21 mouse cellular contexts compared by ENCODE assay signal in the genomic region with DNA sequence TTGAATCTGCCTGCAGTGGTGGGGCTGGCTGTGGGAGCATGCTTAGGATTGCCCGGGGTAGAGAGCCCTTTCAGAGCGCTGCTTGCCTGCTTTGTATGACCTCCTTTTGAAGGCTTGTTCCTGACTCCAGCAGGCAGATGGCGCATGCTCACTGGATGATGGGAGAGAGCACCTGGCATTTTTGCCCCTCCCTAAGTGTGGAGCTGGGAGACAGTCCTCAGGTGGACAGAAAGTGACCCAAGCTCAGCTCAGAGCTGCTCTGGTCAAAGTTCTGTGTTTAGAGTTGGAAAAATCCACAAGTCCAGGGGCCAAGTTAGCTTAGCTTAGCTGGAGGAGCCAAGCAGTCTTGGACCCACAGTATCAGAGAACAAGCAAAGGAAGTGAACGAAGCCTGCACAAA.
DNase-seq lines count a peak whose midpoint lies in the region; ATAC-seq and TF ChIP-seq lines count a peak whose summit lies in the region.
"Had no signal": no experiment of that assay in that cellular context is flagged by ENCODE, and none has a peak within 500 bp of the region (broad histone marks: within the 10 kb centered on the region; RNA-seq: fewer than 3 reads in every experiment).

No protein-coding gene starts in this region.

- in situ Hi-C loops in CH12.LX (cut with MboI; ENCODE audit: low pct_ligation_motif_present, low pct_unique_long_range_greater_than_20kb, low sequenced_read_pairs): loop anchor here (5.0 kb wide), 1 partner anchor 76 kb away; no protein-coding TSS in a partner anchor

- H3K9ac ChIP-seq in hindbrain, embryonic 14.5 days: no peak overlapping the region
- H3K9ac ChIP-seq in hindbrain, embryonic 13.5 days: no peak overlapping the region
- no peak overlapping the region for H3K9ac ChIP-seq in CH12.LX (ENCODE audit: insufficient read depth, low read depth)
- no peak overlapping the region for H3K9ac ChIP-seq in heart, embryonic 16.5 days (ENCODE audit: low read length)
- no peak overlapping the region for H3K9ac ChIP-seq in intestine, embryonic 16.5 days (ENCODE audit: low read depth, low read length)
- H3K9ac ChIP-seq: forebrain, embryonic 12.5 days; limb, embryonic 15.5 days; lung, embryonic 14.5 days had no signal

- peaks cover 7% of the 10 kb centered on the region; the same call in 1 of the 2 replicates for H3K9me3 ChIP-seq in hindbrain, embryonic 14.5 days (ENCODE audit: control insufficient read depth, low read length)
- H3K9me3 ChIP-seq in hindbrain, embryonic 13.5 days: no peaks in the 10 kb centered on the region
- peaks cover 8% of the 10 kb centered on the region for H3K9me3 ChIP-seq in CH12.LX (replicated peaks; ENCODE audit: low read length)
- H3K9me3 ChIP-seq in heart, embryonic 16.5 days (replicated peaks; ENCODE audit: control insufficient read depth, low read length): peaks cover 7% of the 10 kb centered on the region
- H3K9me3 ChIP-seq in intestine, embryonic 16.5 days (ENCODE audit: control insufficient read depth, low read length): peaks cover 7% of the 10 kb centered on the region; the same call in 1 of the 2 replicates
- H3K9me3 ChIP-seq: limb, embryonic 15.5 days had no signal

- H3K36me3 ChIP-seq in hindbrain, embryonic 14.5 days (replicated peaks; ENCODE audit: control insufficient read depth, insufficient read depth): no peaks in the 10 kb centered on the region
- H3K36me3 ChIP-seq in hindbrain, embryonic 13.5 days: peaks cover 4% of the 10 kb centered on the region; the same call in 1 of the 2 replicates
- peaks cover 0 to 3% of the 10 kb centered on the region in 2 experiments for H3K36me3 ChIP-seq in CH12.LX (replicated peaks in 1 of 2; ENCODE audit: control insufficient read depth in 1 of 2, insufficient read depth in 1 of 2, low read length in 1 of 2)
- peaks cover 4% of the 10 kb centered on the region; the same call in 1 of the 2 replicates for H3K36me3 ChIP-seq in heart, embryonic 16.5 days (ENCODE audit: control insufficient read depth, insufficient read depth)
- H3K36me3 ChIP-seq in intestine, embryonic 16.5 days (ENCODE audit: control insufficient read depth, insufficient read depth, low read length): no peaks in the 10 kb centered on the region
- H3K36me3 ChIP-seq: forebrain, embryonic 12.5 days; limb, embryonic 15.5 days; midbrain, embryonic 10.5 days had no signal

- 85% methylated on average over 4 of the region's 4 CpGs for WGBS in hindbrain, embryonic 14.5 days
- WGBS in hindbrain, embryonic 13.5 days: 87% methylated on average over 4 of the region's 4 CpGs
- WGBS in heart, embryonic 16.5 days: 84% methylated on average over 4 of the region's 4 CpGs
- 90% methylated on average over 4 of the region's 4 CpGs for WGBS in intestine, embryonic 16.5 days

- peak; percentile 50 for TF ChIP-seq RAD21 in CH12.LX (IDR thresholded peaks at IDR 0.05; ENCODE audit: low read depth, low read length)

- H3K27ac ChIP-seq in hindbrain, embryonic 14.5 days: no peak overlapping the region
- no peak overlapping the region for H3K27ac ChIP-seq in hindbrain, embryonic 13.5 days
- H3K27ac ChIP-seq in CH12.LX (ENCODE audit: insufficient read depth, low read depth): no peak overlapping the region
- H3K27ac ChIP-seq in heart, embryonic 16.5 days (ENCODE audit: low read length): peak overlapping the region; percentile 94
- H3K27ac ChIP-seq in intestine, embryonic 16.5 days (ENCODE audit: low read length): no peak overlapping the region
- H3K27ac ChIP-seq: forebrain, embryonic 12.5 days; limb, embryonic 15.5 days; macrophage; midbrain, embryonic 10.5 days had no signal

- H3K27me3 ChIP-seq in hindbrain, embryonic 14.5 days (ENCODE audit: control insufficient read depth, insufficient read depth, low read length): no peaks in the 10 kb centered on the region
- H3K27me3 ChIP-seq in hindbrain, embryonic 13.5 days: no peaks in the 10 kb centered on the region
- no peaks in the 10 kb centered on the region for H3K27me3 ChIP-seq in CH12.LX (replicated peaks)
- H3K27me3 ChIP-seq in heart, embryonic 16.5 days (ENCODE audit: control insufficient read depth, insufficient read depth, low read length): no peaks in the 10 kb centered on the region
- no peaks in the 10 kb centered on the region for H3K27me3 ChIP-seq in intestine, embryonic 16.5 days (replicated peaks; ENCODE audit: control insufficient read depth, insufficient read depth, low read length)
- H3K27me3 ChIP-seq: limb, embryonic 15.5 days had no signal

- DNase-seq in heart, adult 11 months: peak; percentile 76
- no peak for DNase-seq in heart, adult 9 months (ENCODE audit: low spot score in 2 of 2)
- no peak for DNase-seq in hindbrain, embryonic 14.5 days (ENCODE audit: low spot score)
- DNase-seq in CH12.LX (ENCODE audit: extremely low read depth): no peak
- DNase-seq in left cerebral cortex, postnatal 10 days (ENCODE audit: extremely low spot score in 1 of 2, low spot score in 2 of 2): no peak
- DNase-seq: adrenal gland, adult 8-10 months; cerebellum, adult 9-10 months; gastrocnemius, postnatal 36 days; kidney, adult 9 months; kidney, postnatal 4 days; layer of hippocampus, postnatal 36 days; lung, embryonic 14.5 days; right cerebral cortex, adult 18-20 months; thymus, postnatal 14 days had no signal

- no peaks in the 10 kb centered on the region for H3K79me2 ChIP-seq in CH12.LX (replicated peaks; ENCODE audit: control insufficient read depth, extremely low read depth, insufficient read depth, poor library complexity, severe bottlenecking)

- TF ChIP-seq POLR2A in CH12.LX (IDR thresholded peaks at IDR 0.05; ENCODE audit: low read depth, low read length): no peak

- no peak overlapping the region for H3K4me3 ChIP-seq in hindbrain, embryonic 14.5 days (replicated peaks; ENCODE audit: low read length)
- H3K4me3 ChIP-seq in hindbrain, embryonic 13.5 days: no peak overlapping the region
- H3K4me3 ChIP-seq in CH12.LX (replicated peaks in 1 of 3; ENCODE audit: low read depth in 2 of 3, low read length in 2 of 3, poor library complexity in 1 of 3): no peak overlapping the region
- H3K4me3 ChIP-seq in heart, embryonic 16.5 days (ENCODE audit: low read length): no peak overlapping the region
- H3K4me3 ChIP-seq in intestine, embryonic 16.5 days (ENCODE audit: low read length): no peak overlapping the region
- H3K4me3 ChIP-seq: forebrain, embryonic 12.5 days; limb, embryonic 15.5 days; midbrain, embryonic 10.5 days had no signal

- H3K4me2 ChIP-seq in hindbrain, embryonic 14.5 days (replicated peaks): no peak overlapping the region
- H3K4me2 ChIP-seq in hindbrain, embryonic 13.5 days: no peak overlapping the region
- H3K4me2 ChIP-seq in CH12.LX (ENCODE audit: insufficient read depth, low read depth, poor library complexity, severe bottlenecking): no peak overlapping the region
- no peak overlapping the region for H3K4me2 ChIP-seq in heart, embryonic 16.5 days (ENCODE audit: low read depth, low read length)
- H3K4me2 ChIP-seq in intestine, embryonic 16.5 days (ENCODE audit: low read depth, low read length): no peak overlapping the region
- H3K4me2 ChIP-seq: forebrain, embryonic 12.5 days; limb, embryonic 15.5 days; lung, embryonic 14.5 days had no signal

- dilution Hi-C loops in CH12.LX (cut with MboI; ENCODE audit: extremely low pct_ligation_motif_present, extremely low pct_unique_long_range_greater_than_20kb, low sequenced_read_pairs): no loop called here

- 0 out of 2 replicates have a peak, but pooled peaks cover 9% of the 10 kb centered on the region for H3K4me1 ChIP-seq in hindbrain, embryonic 14.5 days (replicated peaks; ENCODE audit: control insufficient read depth, insufficient read depth, low read length)
- peaks cover 10% of the 10 kb centered on the region; the same call in 1 of the 2 replicates for H3K4me1 ChIP-seq in hindbrain, embryonic 13.5 days (replicated peaks)
- 0 out of 4 replicates have a peak, but pooled peaks cover 0 to 2% of the 10 kb centered on the region in 2 experiments for H3K4me1 ChIP-seq in CH12.LX (ENCODE audit: control insufficient read depth in 1 of 2, insufficient read depth in 2 of 2)
- H3K4me1 ChIP-seq in heart, embryonic 16.5 days (ENCODE audit: control insufficient read depth, insufficient read depth, low read length): peaks cover 23% of the 10 kb centered on the region
- H3K4me1 ChIP-seq in intestine, embryonic 16.5 days (ENCODE audit: control insufficient read depth, insufficient read depth, low read length): no peaks in the 10 kb centered on the region
- H3K4me1 ChIP-seq: forebrain, embryonic 12.5 days; limb, embryonic 15.5 days; midbrain, embryonic 10.5 days had no signal

- no peak for TF ChIP-seq EP300 in CH12.LX (IDR thresholded peaks at IDR 0.05; ENCODE audit: low read length)

- 0 out of 2 replicates have a peak, but pooled peaks have one; percentile 12 for ATAC-seq in hindbrain, embryonic 14.5 days (ENCODE audit: low FRiP score)
- no peak for ATAC-seq in hindbrain, embryonic 13.5 days (ENCODE audit: low FRiP score)
- no peak for ATAC-seq in heart, embryonic 16.5 days (replicated peaks; ENCODE audit: extremely low read depth, insufficient read depth, low FRiP score)
- ATAC-seq in intestine, embryonic 16.5 days: no peak

- peak in 1 of 2 experiments; percentile 36; a peak in 2 of 4 replicates for TF ChIP-seq CTCF in CH12.LX (conservative IDR thresholded peaks at IDR 0.05 in 1 of 2, IDR thresholded peaks at IDR 0.05 in 1 of 2; ENCODE audit: low read depth in 2 of 2, low read length in 2 of 2)

- intact Hi-C loops in left cerebral cortex, postnatal 10 days (cut with DNase I): no loop called here

TF ChIP-seq in CH12.LX, 34 proteins besides CTCF, POLR2A, EP300 and RAD21:
- TF ChIP-seq E2F4 (IDR thresholded peaks at IDR 0.05; ENCODE audit: insufficient replicate concordance, low read depth, low read length) (no peak), SMC3 (IDR thresholded peaks at IDR 0.05; ENCODE audit: low read depth, low read length) (peak; percentile 47)
